Mouse (Mus musculus) heart, adult 2 months (tissue): ENCODE results near the gene Calm4.

Experiments
- CTCF ChIP-seq: fragments of 200-600 bp; IDR thresholded peaks from 2 replicates; pipeline ENCODE4 v1.8.1; 2022; ENCODE audit warnings: antibody characterized with exemption, mild to moderate bottlenecking, moderate library complexity
- POLR2A ChIP-seq: fragments of 200-500 bp; IDR thresholded peaks from 2 replicates; pipeline ENCODE4 v1.6.1; 2011; ENCODE audit warnings: mild to moderate bottlenecking, low read depth, low read length, control low read depth; ENCODE audit not compliant: insufficient read depth

GRCm38 (mm10) chr13:3876448-3876847 lies 38.9 kb downstream of the Calm4 start:
- TF ChIP-seq CTCF (no peak), POLR2A (no peak)
